In the genomic region with DNA sequence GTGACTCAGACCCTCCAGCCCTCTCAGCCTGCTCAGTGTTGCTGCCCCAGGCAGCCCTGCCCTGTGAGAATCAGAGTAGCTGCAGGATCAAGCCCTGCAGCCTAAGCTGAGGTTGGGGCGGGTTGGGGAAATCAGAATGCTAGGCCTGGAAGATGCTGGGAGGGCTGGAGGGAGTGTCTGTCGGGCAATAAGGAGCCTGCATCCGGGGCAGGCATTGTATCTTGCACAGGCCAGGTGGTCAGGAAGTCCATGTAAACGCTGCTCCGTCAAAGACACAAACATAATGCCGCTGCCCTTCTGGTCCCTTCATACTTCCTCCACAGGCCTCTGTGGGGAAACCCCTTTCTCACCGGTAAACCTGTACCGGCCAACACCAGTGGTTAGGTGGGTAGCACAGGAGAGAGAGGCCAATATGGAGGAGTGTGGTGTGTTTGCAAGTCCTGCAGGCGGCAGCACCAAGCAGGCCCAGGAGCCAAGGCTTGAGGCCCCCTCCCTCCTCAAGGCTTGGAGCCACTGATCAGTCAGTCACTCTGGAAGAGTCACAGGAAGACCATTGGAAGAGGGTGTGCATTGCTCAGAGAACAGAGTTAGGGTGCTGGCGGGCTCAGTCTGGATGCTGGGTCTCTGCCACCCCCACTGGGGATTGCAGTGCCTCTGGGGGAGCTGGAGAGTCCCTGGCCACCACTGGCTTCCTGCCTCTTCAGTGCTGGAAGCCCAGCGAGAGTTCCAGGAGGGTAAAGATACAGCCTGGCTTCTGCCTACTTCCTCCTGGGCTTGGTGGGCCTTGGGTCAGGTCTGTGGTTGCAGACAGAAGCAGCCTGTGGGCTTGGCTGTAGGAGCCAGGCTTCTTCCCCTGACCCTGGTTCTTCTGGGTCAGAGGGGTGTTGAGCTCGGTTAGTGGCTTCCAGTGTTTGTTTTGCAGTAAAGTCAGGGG, we compare ENCODE assay signal across 8 mouse cellular contexts. TPM values are rescaled to one million over a fixed set of nuclear protein-coding genes. Genes with fewer than 3 reads are reported as not detected.
A peak's percentile ranks its signal among the peaks of the same experiment; 100 is the strongest.
DNase-seq lines count a peak whose midpoint lies in the region; ATAC-seq and TF ChIP-seq lines count a peak whose summit lies in the region.

No protein-coding gene starts in this region.

- no peak overlapping the region for H3K4me3 ChIP-seq in lung, adult 2 months (replicated peaks; ENCODE audit: extremely low read depth, low read depth, low read length)
- H3K4me3 ChIP-seq in bone marrow, adult 2 months (replicated peaks; ENCODE audit: control insufficient read depth, low read depth, low read length): no peak overlapping the region
- H3K4me3 ChIP-seq in forebrain, embryonic 13.5 days: no peak overlapping the region
- H3K4me3 ChIP-seq in intestine, postnatal 0 days (ENCODE audit: low read depth, low read length): no peak overlapping the region

- 14% methylated on average over 12 of the region's 12 CpGs for WGBS in lung, adult 2 months
- WGBS in bone marrow, adult 2 months: 8% methylated on average over 12 of the region's 12 CpGs
- WGBS in forebrain, embryonic 13.5 days: 52% methylated on average over 12 of the region's 12 CpGs
- 16% methylated on average over 12 of the region's 12 CpGs for WGBS in intestine, postnatal 0 days

- TF ChIP-seq POLR2A in lung, adult 2 months (IDR thresholded peaks at IDR 0.05; ENCODE audit: borderline replicate concordance, extremely low read depth, low read depth, low read length): no peak
- peak; percentile 25; the same call in 1 of the 2 replicates for TF ChIP-seq POLR2A in bone marrow, adult 2 months (IDR thresholded peaks at IDR 0.05; ENCODE audit: borderline replicate concordance, control insufficient read depth, low read depth, low read length)

- no peak for DNase-seq in lung, adult 2 months
- DNase-seq in lung, postnatal 25 days (ENCODE audit: low spot score): no peak
- peak; percentile 59 for DNase-seq in naive thymus-derived CD4-positive, alpha-beta T cell, adult 2 months (ENCODE audit: low read depth)
- no peak for DNase-seq in ovary, postnatal 36 days (ENCODE audit: low spot score)
- no peak for DNase-seq in right cerebral cortex, postnatal 4 days

- peak overlapping the region; percentile 55 for H3K9ac ChIP-seq in forebrain, embryonic 13.5 days
- H3K9ac ChIP-seq in intestine, postnatal 0 days (ENCODE audit: low read depth, low read length): no peak overlapping the region

- peaks cover 38% of the 10 kb centered on the region for H3K4me1 ChIP-seq in lung, adult 2 months (ENCODE audit: control insufficient read depth, insufficient read depth, low read length)
- peaks cover 6% of the 10 kb centered on the region for H3K4me1 ChIP-seq in bone marrow, adult 2 months (ENCODE audit: control insufficient read depth, insufficient read depth, low read length)
- peaks cover 78% of the 10 kb centered on the region for H3K4me1 ChIP-seq in forebrain, embryonic 13.5 days
- peaks cover 13% of the 10 kb centered on the region for H3K4me1 ChIP-seq in intestine, postnatal 0 days (replicated peaks; ENCODE audit: control insufficient read depth, insufficient read depth, low read length)

- peak; percentile 47 for TF ChIP-seq CTCF in lung, adult 2 months (IDR thresholded peaks at IDR 0.05; ENCODE audit: insufficient read depth, low read length)
- TF ChIP-seq CTCF in bone marrow, adult 2 months (IDR thresholded peaks at IDR 0.05; ENCODE audit: control insufficient read depth, insufficient read depth, low read length): peak; percentile 41; the same call in 1 of the 2 replicates
- TF ChIP-seq CTCF in intestine, postnatal 0 days (IDR thresholded peaks at IDR 0.05; ENCODE audit: low read depth): peak; percentile 72

- no peaks in the 10 kb centered on the region for H3K9me3 ChIP-seq in forebrain, embryonic 13.5 days (replicated peaks)
- no peaks in the 10 kb centered on the region for H3K9me3 ChIP-seq in intestine, postnatal 0 days (ENCODE audit: control insufficient read depth)

- H3K4me2 ChIP-seq in forebrain, embryonic 13.5 days: peak overlapping the region; percentile 33
- H3K4me2 ChIP-seq in intestine, postnatal 0 days (replicated peaks; ENCODE audit: low read depth): peak overlapping the region; percentile 46

- no peaks in the 10 kb centered on the region for H3K27me3 ChIP-seq in forebrain, embryonic 13.5 days
- no peaks in the 10 kb centered on the region for H3K27me3 ChIP-seq in intestine, postnatal 0 days (replicated peaks; ENCODE audit: control insufficient read depth, insufficient read depth, low read length)

- peak overlapping the region; percentile 68 for H3K27ac ChIP-seq in bone marrow, adult 2 months (ENCODE audit: control insufficient read depth, insufficient read depth, low read depth, low read length, poor library complexity)
- H3K27ac ChIP-seq in forebrain, embryonic 13.5 days: peak overlapping the region; percentile 83
- peak overlapping the region; percentile 82 for H3K27ac ChIP-seq in intestine, postnatal 0 days (ENCODE audit: low read depth, low read length)

- H3K36me3 ChIP-seq in forebrain, embryonic 13.5 days (ENCODE audit: poor library complexity, severe bottlenecking): no peaks in the 10 kb centered on the region
- 0 out of 2 replicates have a peak, but pooled peaks cover 9% of the 10 kb centered on the region for H3K36me3 ChIP-seq in intestine, postnatal 0 days (ENCODE audit: control insufficient read depth, insufficient read depth)

- no peak for ATAC-seq in forebrain, embryonic 13.5 days
- peak; percentile 50 for ATAC-seq in intestine, postnatal 0 days

RNA-seq across cellular contexts. Expression of a gene that starts 13.3 kb away (rescaled TPM):
- polyA plus RNA-seq in lung, adult 2 months (2012; rRNA removed): 83.5 and 84.1 TPM in 2 replicates
- polyA plus RNA-seq in bone marrow, adult 2 months (2011; ENCODE audit: insufficient read depth, insufficient read length, low replicate concordance, missing spikeins): 5.2 and 5.5 TPM in 2 replicates
- 50.9 and 53.6 TPM in 2 replicates for polyA plus RNA-seq in forebrain, embryonic 13.5 days (2015; fragmentation: Nextera tagmentation; extraction: Ambion mirVana)
- 11.5 and 15.6 TPM in 2 replicates for polyA plus RNA-seq in intestine, postnatal 0 days (2015; fragmentation: Nextera tagmentation; extraction: Ambion mirVana)

RNA-seq across cellular contexts. Expression of a gene that starts 20.3 kb away (rescaled TPM):
- polyA plus RNA-seq in lung, adult 2 months (2012; rRNA removed): 1.1 TPM in 2 replicates
- not detected in 2 replicates for polyA plus RNA-seq in bone marrow, adult 2 months (2011; ENCODE audit: insufficient read depth, insufficient read length, low replicate concordance, missing spikeins)
- polyA plus RNA-seq in forebrain, embryonic 13.5 days (2015; fragmentation: Nextera tagmentation; extraction: Ambion mirVana): 0.53 and 0.76 TPM in 2 replicates
- polyA plus RNA-seq in intestine, postnatal 0 days (2015; fragmentation: Nextera tagmentation; extraction: Ambion mirVana): 6.0 and 8.7 TPM in 2 replicates

RNA-seq across cellular contexts. Expression of a gene that starts 29.5 kb away (rescaled TPM):
- polyA plus RNA-seq in lung, adult 2 months (2012; rRNA removed): 5.1 and 5.6 TPM in 2 replicates
- 1.8 TPM in 1 of 2 replicates, not detected in the other for polyA plus RNA-seq in bone marrow, adult 2 months (2011; ENCODE audit: insufficient read depth, insufficient read length, low replicate concordance, missing spikeins)
- polyA plus RNA-seq in forebrain, embryonic 13.5 days (2015; fragmentation: Nextera tagmentation; extraction: Ambion mirVana): 0.43 TPM in 1 of 2 replicates, not detected in the other
- 1.1 and 1.6 TPM in 2 replicates for polyA plus RNA-seq in intestine, postnatal 0 days (2015; fragmentation: Nextera tagmentation; extraction: Ambion mirVana)

RNA-seq across cellular contexts. Expression of a gene that starts 37.0 kb away (rescaled TPM):
- polyA plus RNA-seq in lung, adult 2 months (2012; rRNA removed): 0.12 and 3.3 TPM in 2 replicates
- polyA plus RNA-seq in bone marrow, adult 2 months (2011; ENCODE audit: insufficient read depth, insufficient read length, low replicate concordance, missing spikeins): 0.72 TPM in 1 of 2 replicates, not detected in the other
- polyA plus RNA-seq in forebrain, embryonic 13.5 days (2015; fragmentation: Nextera tagmentation; extraction: Ambion mirVana): 0.14 TPM in 1 of 2 replicates, not detected in the other
- polyA plus RNA-seq in intestine, postnatal 0 days (2015; fragmentation: Nextera tagmentation; extraction: Ambion mirVana): 5.5 and 7.9 TPM in 2 replicates

RNA-seq across cellular contexts. Expression of a gene that starts 57.3 kb away (rescaled TPM):
- 21.6 and 27.3 TPM in 2 replicates for polyA plus RNA-seq in lung, adult 2 months (2012; rRNA removed)
- polyA plus RNA-seq in bone marrow, adult 2 months (2011; ENCODE audit: insufficient read depth, insufficient read length, low replicate concordance, missing spikeins): 14.5 and 14.7 TPM in 2 replicates
- 40.7 and 48.2 TPM in 2 replicates for polyA plus RNA-seq in forebrain, embryonic 13.5 days (2015; fragmentation: Nextera tagmentation; extraction: Ambion mirVana)
- polyA plus RNA-seq in intestine, postnatal 0 days (2015; fragmentation: Nextera tagmentation; extraction: Ambion mirVana): 8.4 and 8.9 TPM in 2 replicates
